Mouse (Mus musculus) gastrocnemius, adult 8-10 months (tissue): ENCODE data around the gene Gucy1b1. TPM values are rescaled to one million over a fixed set of nuclear protein-coding genes. Genes with fewer than 3 reads are reported as not detected.

Experiments
- DNase-seq, 2 experiments: peaks; one replicate each; pipeline ENCODE4 v3.0.0; 2022; ENCODE audit warnings: low spot score in 2 of 2
- microRNA-seq: library from miRNA; unstranded; fragments of <30 nt; microRNA quantifications from one replicate; pipeline ENCODE4 v1.2.0, GENCODE M21; 2022
- total RNA-seq, 4 experiments: library from RNA; stranded (reverse); gene quantifications; 2 replicates each; pipeline ENCODE4 v1.2.4; 2022

Gucy1b1 gene
- total RNA-seq, 4 experiments from 2014 or later, result 1.7 to 3.7 (median 3.2) TPM

GRCm38 (mm10) chr3:82036262-82037044 lies 38.0 kb downstream of the Gucy1b1 start:
- no peak for DNase-seq

- no peak for DNase-seq
Observed at GRCm38 (mm10) chr3:82030008-82030748, 44.3 kb downstream of the Gucy1b1 start.

- no peak for DNase-seq
Observed at GRCm38 (mm10) chr3:82029229-82029628, 45.3 kb downstream of the Gucy1b1 start.

GRCm38 (mm10) chr3:82027286-82027685 lies 47.2 kb downstream of the Gucy1b1 start:
- no peak for DNase-seq

- no peak for DNase-seq
Observed at GRCm38 (mm10) chr3:82023065-82023464, 51.4 kb downstream of the Gucy1b1 start.

- no peak for DNase-seq
Observed at GRCm38 (mm10) chr3:82022421-82022920, 52.0 kb downstream of the Gucy1b1 start.

GRCm38 (mm10) chr3:82014148-82014703 lies 60.3 kb downstream of the Gucy1b1 start:
- DNase-seq, result no peak

- no peak for DNase-seq
Observed at GRCm38 (mm10) chr3:82007002-82007401, 67.5 kb downstream of the Gucy1b1 start.

- DNase-seq, result no peak
Observed at GRCm38 (mm10) chr3:81995988-81996387, 78.5 kb downstream of the Gucy1b1 start.

- no peak for DNase-seq
Observed at GRCm38 (mm10) chr3:81995371-81995770, 79.1 kb downstream of the Gucy1b1 start.

GRCm38 (mm10) chr3:81990531-81990930 lies 84.0 kb downstream of the Gucy1b1 start:
- DNase-seq, result no peak

GRCm38 (mm10) chr3:81989692-81990141 lies 84.8 kb downstream of the Gucy1b1 start:
- DNase-seq, result no peak

- DNase-seq, result no peak
Observed at GRCm38 (mm10) chr3:81987628-81988027, 86.9 kb downstream of the Gucy1b1 start.

GRCm38 (mm10) chr3:81986103-81986502 lies 88.4 kb downstream of the Gucy1b1 start:
- DNase-seq, result no peak

- no peak for DNase-seq
Observed at GRCm38 (mm10) chr3:81985100-81985499, 89.4 kb downstream of the Gucy1b1 start.

GRCm38 (mm10) chr3:81983120-81983895 lies 91.2 kb downstream of the Gucy1b1 start:
- DNase-seq, result no peak

Small RNA genes lying within 50 kb of the gene (microRNA-seq; reads per million reads assigned to microRNA genes)
- not detected for gene Mir7010

Other genes starting within 250 kb of the Gucy1b1 start
- gene Ctso, start 142.1 kb downstream of the Gucy1b1 start, total RNA-seq, result 1 to 10 TPM; 5.3 to 6.1 (median 5.6) TPM
- gene Tdo2, start 98.5 kb downstream of the Gucy1b1 start, total RNA-seq, result under 1 TPM in 1 of 4 experiments, not detected in 3; 0.13 TPM
- not detected for gene Asic5, start 92.4 kb downstream of the Gucy1b1 start, total RNA-seq
- 1 to 10 TPM; 3.4 to 6.0 (median 4.7) TPM for gene Gucy1a1, start 71.1 kb upstream of the Gucy1b1 start, total RNA-seq